Mouse (Mus musculus): Measurements from ENCODE around the gene Ednrb. TPM values are rescaled to one million over a fixed set of nuclear protein-coding genes. Genes with fewer than 3 reads are reported as not detected.

Gene Ednrb
- total RNA-seq, 2 experiments from 2014 or later: 70.9 to 72.0 TPM

DNA sequence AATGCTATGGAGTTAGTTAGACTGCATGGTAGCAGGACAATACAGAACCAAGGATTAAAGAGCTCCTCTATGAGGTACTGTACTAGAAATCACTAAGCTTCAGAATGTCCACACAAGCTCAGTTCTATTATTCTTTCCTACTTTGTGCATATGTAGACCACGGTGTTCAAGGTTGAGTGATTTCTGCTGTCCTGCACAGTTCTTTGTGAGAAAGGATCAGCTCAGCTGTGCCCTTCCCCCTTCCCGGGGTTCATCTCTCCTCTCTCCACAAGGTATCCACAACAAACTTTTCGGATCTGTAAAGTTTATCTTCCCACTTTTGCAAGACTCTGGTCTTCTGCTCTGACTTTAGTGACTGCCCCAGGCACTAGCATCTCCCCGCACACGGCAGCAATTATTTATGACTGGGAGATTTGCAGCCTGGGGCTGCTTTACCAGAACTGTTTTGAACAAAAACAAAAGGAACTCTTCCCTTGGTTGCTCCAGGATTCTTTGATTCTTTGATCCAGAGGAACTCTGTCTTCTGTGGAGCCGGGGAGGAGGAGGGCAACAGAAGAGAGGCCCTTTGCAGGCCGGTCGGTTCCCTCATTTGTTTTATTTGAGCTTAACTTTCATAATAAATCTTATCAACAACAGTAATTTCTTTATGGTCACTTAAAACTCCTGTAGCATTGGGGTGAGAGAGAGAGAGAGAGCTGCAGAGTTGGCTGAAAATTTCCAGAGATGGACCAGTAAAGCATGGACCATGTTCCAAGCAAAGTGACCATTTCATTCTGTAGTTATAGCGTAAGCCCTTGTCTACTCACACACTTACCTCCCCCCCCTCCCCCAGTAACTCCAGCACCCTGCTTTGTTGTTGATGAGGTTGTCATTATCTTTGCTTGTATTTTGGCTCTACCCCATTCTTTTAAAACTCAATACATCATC, 74.6 kb downstream of the Ednrb start:
- no peak for DNase-seq (ENCODE audit: low spot score in 2 of 2)

DNA sequence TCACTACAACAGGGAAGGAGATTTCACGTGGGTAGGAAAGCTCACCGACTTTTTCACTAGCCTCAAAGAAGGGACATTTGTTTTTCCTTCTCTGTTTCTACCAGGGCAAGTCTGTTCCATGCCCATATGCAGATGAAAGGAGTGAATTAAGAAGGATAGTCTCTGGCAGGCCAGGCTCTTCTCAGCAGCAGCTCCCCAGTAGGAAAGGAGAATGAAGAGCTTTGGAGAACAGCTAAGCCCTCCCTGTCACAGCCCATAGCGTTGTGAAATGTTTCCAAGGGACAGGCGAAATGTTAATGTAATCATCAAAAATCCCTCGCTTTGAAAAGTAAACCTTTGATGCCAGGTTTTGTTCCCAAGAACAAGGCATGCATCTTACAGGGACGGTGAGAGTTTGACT, 76.7 kb downstream of the Ednrb start:
- DNase-seq (ENCODE audit: low spot score in 2 of 2): no peak

Other genes starting within 250 kb of the Ednrb start
- 1 to 10 TPM; 2.8 to 4.1 TPM for gene Slain1, start 194.2 kb downstream of the Ednrb start, total RNA-seq (2021)